Mouse (Mus musculus): ENCODE results near the gene Scaf1.

DNA sequence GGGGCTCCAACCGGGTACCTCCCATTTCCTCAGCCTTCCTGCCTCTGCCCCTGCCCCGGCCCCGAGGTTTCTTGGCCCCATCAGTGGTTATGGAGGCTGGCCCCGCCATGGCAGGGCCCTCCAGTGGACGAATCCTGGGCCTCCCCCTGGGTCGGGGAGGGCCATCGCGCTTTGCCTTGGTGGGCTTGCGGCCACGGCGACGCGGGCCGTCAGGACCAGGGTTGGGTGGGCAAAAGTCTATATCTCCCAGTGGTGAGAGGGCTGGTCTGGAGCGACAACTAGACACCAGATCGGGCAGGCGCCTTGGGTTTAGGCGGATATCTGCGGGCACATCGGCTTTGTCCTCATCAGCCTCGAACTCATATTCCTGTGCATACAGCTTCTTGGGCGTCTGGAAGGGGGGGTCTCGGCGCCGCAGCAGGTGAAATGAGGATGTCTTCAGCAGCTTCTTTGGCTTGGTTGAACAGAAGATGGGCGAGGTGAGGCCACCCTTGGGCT, 30.7 kb upstream of the Scaf1 start:
- TF ChIP-seq POLR2A (IDR thresholded peaks at IDR 0.05; ENCODE audit: borderline replicate concordance, extremely low read depth, insufficient read depth, insufficient read length, poor library complexity, severe bottlenecking) (no peak), CTCF (IDR thresholded peaks at IDR 0.05; ENCODE audit: borderline replicate concordance, extremely low read depth, insufficient read depth, insufficient read length) (no peak)
